Mouse (Mus musculus) intestine, postnatal 0 days (tissue): ENCODE measurements around the gene AC161166.1. TPM values are rescaled to one million over a fixed set of nuclear protein-coding genes. Genes with fewer than 3 reads are reported as not detected.
"Not testable (repeated sequence)": the region's sequence is repeated elsewhere in the genome, so short reads cannot be mapped to it uniquely, and the experiment has no call there.

Experiments
- ATAC-seq: fragments of 200-750 bp; cut with Nextera tagmentation; 2 replicates; pipeline ENCODE4 v1.8.0; 2017; ENCODE audit warnings: mild to moderate bottlenecking, moderate TSS enrichment, moderate library complexity
- H3K27ac ChIP-seq: fragments of 300-500 bp; sonication (generic); 2 replicates; pipeline ENCODE4 v1.5.1; 2014; ENCODE audit warnings: mild to moderate bottlenecking, low read depth, low read length, moderate library complexity
- H3K27me3 ChIP-seq: fragments of 300-500 bp; sonication (generic); replicated peaks from 2 replicates; pipeline ENCODE4 v1.6.1; 2014; ENCODE audit warnings: low read length, mixed read lengths; ENCODE audit not compliant: control insufficient read depth, insufficient read depth
- H3K36me3 ChIP-seq: fragments of 300-500 bp; sonication (generic); 2 replicates; pipeline ENCODE4 v1.6.1; 2014; ENCODE audit warnings: mild to moderate bottlenecking, moderate library complexity; ENCODE audit not compliant: control insufficient read depth, insufficient read depth
- H3K4me1 ChIP-seq: fragments of 300-500 bp; sonication (generic); replicated peaks from 2 replicates; pipeline ENCODE4 v1.6.1; 2014; ENCODE audit warnings: antibody characterized with exemption, low read length, mixed read lengths; ENCODE audit not compliant: control insufficient read depth, insufficient read depth
- H3K4me2 ChIP-seq: fragments of 300-500 bp; sonication (generic); replicated peaks from 2 replicates; pipeline ENCODE4 v1.6.1; 2014; ENCODE audit warnings: low read depth, mild to moderate bottlenecking, moderate library complexity
- H3K4me3 ChIP-seq: fragments of 300-500 bp; sonication (generic); 2 replicates; pipeline ENCODE4 v1.5.1; 2014; ENCODE audit warnings: low read depth, low read length
- H3K9ac ChIP-seq: fragments of 300-500 bp; sonication (generic); 2 replicates; pipeline ENCODE4 v1.6.1; 2014; ENCODE audit warnings: mild to moderate bottlenecking, low read depth, low read length
- H3K9me3 ChIP-seq: fragments of 300-500 bp; sonication (generic); 2 replicates; pipeline ENCODE4 v1.6.1; 2016; ENCODE audit warnings: mixed run types; ENCODE audit not compliant: control insufficient read depth
- CTCF ChIP-seq: sonication (generic); IDR thresholded peaks from 2 replicates; pipeline ENCODE4 v1.5.1; 2016; ENCODE audit warnings: low read depth, mild to moderate bottlenecking, control low read depth, antibody characterized with exemption, moderate library complexity
- WGBS: fragments of 180-500 bp; shearing (Covaris S2); extraction: QIAGEN DNeasy Blood & Tissue Kit; methylation state at CpG from one replicate; pipeline ENCODE4 v1.1.7; 2014; 5-methylcytosine and 5-hydroxymethylcytosine counted together
- polyA plus RNA-seq: library from polyadenylated mRNA; unstranded; fragments of >200 nt; fragmentation: Nextera tagmentation; extraction: Ambion mirVana; gene quantifications from 2 replicates; pipeline ENCODE4 v1.2.1, GENCODE M21; 2015

AC161166.1 gene
- polyA plus RNA-seq, 1 experiment from 2014 or later: 0.05 TPM

- H3K36me3 ChIP-seq: no peaks in the 10 kb centered on the region
- no peaks in the 10 kb centered on the region for H3K4me1 ChIP-seq
- H3K27me3 ChIP-seq: no peaks in the 10 kb centered on the region
- H3K4me2 ChIP-seq: no peak overlapping the region
- H3K27ac ChIP-seq: no peak overlapping the region
- no peak for TF ChIP-seq CTCF
- no peak overlapping the region for H3K9ac ChIP-seq
- no peak for ATAC-seq
- H3K9me3 ChIP-seq: no peaks in the 10 kb centered on the region
- H3K4me3 ChIP-seq: no peak overlapping the region
- 54% methylated on average over 3 of the region's 3 CpGs for WGBS
Observed at GRCm38 (mm10) chr7:24519130-24519529, 6.9 kb upstream of the AC161166.1 start.

GRCm38 (mm10) chr7:24517654-24518053, 5.4 kb upstream of the AC161166.1 start:
- Histone ChIP-seq H3K27me3 (no peaks in the 10 kb centered on the region), H3K4me3 (no peak overlapping the region), H3K36me3 (no peaks in the 10 kb centered on the region), H3K9me3 (no peaks in the 10 kb centered on the region), H3K27ac (no peak overlapping the region), H3K4me2 (no peak overlapping the region), H3K4me1 (no peaks in the 10 kb centered on the region), H3K9ac (no peak overlapping the region)
- ATAC-seq: no peak
- WGBS: 70% methylated on average over 6 of the region's 6 CpGs
- TF ChIP-seq CTCF: no peak

GRCm38 (mm10) chr7:24517077-24517476, 4.8 kb upstream of the AC161166.1 start:
- no peak overlapping the region for H3K9ac ChIP-seq
- 47% methylated on average over 5 of the region's 5 CpGs for WGBS
- H3K27me3 ChIP-seq: no peaks in the 10 kb centered on the region
- ATAC-seq: no peak
- no peaks in the 10 kb centered on the region for H3K36me3 ChIP-seq
- H3K4me2 ChIP-seq: no peak overlapping the region
- no peaks in the 10 kb centered on the region for H3K9me3 ChIP-seq
- H3K4me3 ChIP-seq: no peak overlapping the region
- H3K27ac ChIP-seq: no peak overlapping the region
- no peaks in the 10 kb centered on the region for H3K4me1 ChIP-seq
- no peak for TF ChIP-seq CTCF

GRCm38 (mm10) chr7:24516319-24516718, 4.1 kb upstream of the AC161166.1 start:
- TF ChIP-seq CTCF: peak; percentile 42
- ATAC-seq, H3K36me3 ChIP-seq, H3K27me3 ChIP-seq, H3K4me3 ChIP-seq, H3K27ac ChIP-seq, H3K9ac ChIP-seq, H3K9me3 ChIP-seq, H3K4me1 ChIP-seq, H3K4me2 ChIP-seq: not testable (repeated sequence)
- 80% methylated on average over 8 of the region's 8 CpGs for WGBS

- Histone ChIP-seq H3K27me3 (no peaks in the 10 kb centered on the region), H3K4me1 (no peaks in the 10 kb centered on the region), H3K9ac (peak overlapping the region; percentile 80), H3K4me2 (peak overlapping the region; percentile 89), H3K27ac (peak overlapping the region; percentile 94), H3K36me3 (no peaks in the 10 kb centered on the region), H3K9me3 (no peaks in the 10 kb centered on the region), H3K4me3 (peak overlapping the region; percentile 57)
- under 1% methylated on average over 20 of the region's 20 CpGs for WGBS
- no peak for TF ChIP-seq CTCF
- no peak for ATAC-seq
Observed at GRCm38 (mm10) chr7:24507726-24508114, 4.5 kb downstream of the AC161166.1 start.

DNA sequence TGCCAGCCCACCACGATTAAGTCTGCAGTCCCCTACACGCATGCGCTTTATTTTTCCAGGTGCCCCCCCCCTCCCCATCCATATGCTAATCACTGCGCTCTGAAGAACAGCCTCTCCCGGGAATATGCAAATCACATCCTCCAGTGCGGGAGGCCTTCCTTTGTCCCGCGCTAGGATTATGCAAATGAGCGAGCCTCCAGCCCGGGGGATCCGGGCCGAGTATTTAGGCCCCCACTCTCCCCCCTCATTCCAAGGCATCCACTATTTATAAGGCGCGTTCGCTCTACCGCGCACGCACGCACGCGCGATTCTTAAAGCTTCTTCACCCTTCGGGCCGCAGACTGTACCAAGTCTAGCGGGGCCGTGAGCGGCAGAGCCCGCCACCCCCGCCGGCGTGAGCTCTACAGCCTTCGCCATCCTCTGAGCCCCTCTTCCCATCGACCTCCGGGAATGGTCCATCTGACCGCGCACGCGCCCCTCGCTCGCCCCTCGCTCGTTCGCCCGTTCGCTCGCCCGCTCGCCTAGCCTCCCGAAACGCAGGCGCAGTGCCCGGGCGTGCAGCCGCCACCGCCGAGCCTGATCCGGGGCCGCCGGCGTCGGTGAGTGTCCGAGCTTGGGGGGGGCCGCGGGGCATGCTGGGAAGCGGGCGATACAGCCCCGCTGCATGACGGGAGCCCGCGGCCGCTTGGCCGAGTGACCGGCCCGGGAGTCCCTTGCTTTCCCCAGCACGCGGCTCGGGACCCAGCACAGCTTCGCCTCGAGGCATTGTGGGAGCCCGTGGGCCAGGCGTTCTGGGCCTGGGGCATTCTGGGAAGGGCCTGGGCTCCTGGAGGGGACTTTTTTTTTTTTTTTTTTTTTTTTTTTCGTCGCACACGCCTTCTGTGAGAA, 5.2 kb downstream of the AC161166.1 start, which contains the start of gene Zfp428:
Gene Zfp428 (plus strand): TSS at position 169 of the 888 bp plus-strand sequence.
- Histone ChIP-seq H3K4me1 (no peaks in the 10 kb centered on the region), H3K9me3 (no peaks in the 10 kb centered on the region), H3K27me3 (no peaks in the 10 kb centered on the region), H3K27ac (peak within 1 kb of the TSS; percentile 94), H3K4me3 (peak within 1 kb of the TSS; percentile 57), H3K9ac (peak within 1 kb of the TSS; percentile 80), H3K4me2 (peak within 1 kb of the TSS; percentile 89), H3K36me3 (no peaks in the 10 kb centered on the region)
- ATAC-seq: peak; percentile 80
- WGBS: under 1% methylated on average over 84 of the region's 84 CpGs
- TF ChIP-seq CTCF: no peak
